Mouse (Mus musculus) cerebellum, adult 2 months (tissue): Measurements from ENCODE around the gene Sorcs2.

Source experiments
- CTCF ChIP-seq: fragments of 200-500 bp; IDR thresholded peaks from 2 replicates; pipeline ENCODE4 v1.5.1; 2011; ENCODE audit warnings: low read depth, mild to moderate bottlenecking, control low read depth, low read length, moderate library complexity, borderline replicate concordance; ENCODE audit not compliant: insufficient read depth
- POLR2A ChIP-seq: fragments of 200-500 bp; IDR thresholded peaks from 2 replicates; pipeline ENCODE4 v1.6.1; 2011; ENCODE audit warnings: low read length, control low read depth, borderline replicate concordance; ENCODE audit not compliant: insufficient read depth

GRCm38 (mm10) chr5:36103483-36103882 is 294.5 kb downstream of the Sorcs2 start:
- TF ChIP-seq CTCF: no peak
- TF ChIP-seq POLR2A: no peak
